Mouse (Mus musculus): ENCODE measurements around the gene Krtap4-2. TPM values are rescaled to one million over a fixed set of nuclear protein-coding genes. Genes with fewer than 3 reads are reported as not detected.
"Not testable (repeated sequence)": the region's sequence is repeated elsewhere in the genome, so short reads cannot be mapped to it uniquely, and the experiment has no call there.

The Krtap4-2 gene
- total RNA-seq (2014; fragmentation: Nextera tagmentation) (not detected in 2 replicates), total RNA-seq (2017) (not detected in 2 replicates)

DNA sequence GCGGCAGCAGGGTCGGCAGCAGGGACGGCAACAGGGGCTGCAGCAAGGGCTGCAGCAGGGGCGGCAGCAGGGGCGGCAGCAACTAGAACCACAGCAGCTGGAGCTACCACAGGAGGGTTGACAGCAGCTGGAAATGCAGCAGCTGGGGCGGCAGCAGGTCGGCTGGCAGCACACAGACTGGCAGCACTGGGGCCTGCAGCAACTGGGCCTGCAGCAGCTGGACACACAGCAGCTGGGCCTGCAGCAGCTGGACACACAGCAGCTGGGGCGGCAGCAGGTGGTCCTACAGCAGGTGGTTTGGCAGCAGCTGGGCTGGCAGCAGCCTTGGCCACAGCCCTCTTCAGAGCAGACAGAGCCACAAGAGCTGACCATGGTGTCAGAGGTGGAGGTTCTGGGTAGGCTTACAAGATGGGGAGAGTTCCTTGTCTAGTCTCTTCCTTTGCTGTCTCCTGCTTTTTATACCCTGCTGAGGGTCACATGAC lies at the start of gene Krtap4-2:
TSS of gene Krtap4-2 (minus strand) at position 432 of the 482 bp plus-strand sequence.
- ATAC-seq (replicated peaks; ENCODE audit: poor library complexity, severe bottlenecking): no peak

DNA sequence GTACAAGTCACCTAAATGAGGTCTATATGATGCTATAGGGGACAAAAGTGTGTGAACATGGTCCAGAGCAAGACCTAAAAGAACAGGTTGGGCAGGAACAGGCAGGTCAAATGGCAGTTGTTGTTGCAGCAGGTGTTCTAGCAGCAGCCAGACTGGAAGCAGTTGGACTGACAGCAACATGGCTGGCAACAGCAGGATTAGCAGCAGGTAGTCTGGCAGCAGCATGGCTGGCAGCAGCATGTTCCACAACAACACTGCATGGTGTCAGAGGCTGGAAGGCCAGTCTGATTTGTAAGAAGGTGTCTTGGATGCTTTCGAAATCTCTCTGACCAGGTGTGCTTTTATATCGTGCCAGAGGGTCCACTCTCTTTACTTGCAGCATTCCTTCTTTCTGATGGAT lies 48.6 kb upstream of the Krtap4-2 start:
- no peak for ATAC-seq (replicated peaks; ENCODE audit: poor library complexity, severe bottlenecking)

DNA sequence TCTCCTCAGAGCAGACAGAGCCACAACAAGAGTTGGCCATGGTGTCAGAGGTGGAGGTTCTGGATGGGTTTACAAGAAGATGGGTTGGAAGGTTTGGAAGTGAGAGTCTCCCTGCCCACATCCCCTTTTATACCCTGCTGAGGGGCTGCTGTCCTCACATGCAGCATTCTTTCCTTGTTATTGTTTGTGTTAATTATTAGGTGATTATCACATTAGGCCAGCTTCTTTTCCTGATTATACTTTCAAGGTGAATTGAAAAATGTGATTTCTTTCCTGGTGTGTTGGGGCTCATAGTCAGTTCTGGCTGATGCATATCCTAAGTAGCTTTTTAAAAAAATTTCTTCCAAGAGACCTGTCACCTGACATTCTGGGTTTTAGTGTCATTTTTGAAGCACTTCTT lies 31.0 kb upstream of the Krtap4-2 start, which contains the start of gene Krtap4-6:
TSS of gene Krtap4-6 (minus strand) at position 101 of the 400 bp plus-strand sequence.
- no peak for ATAC-seq (replicated peaks; ENCODE audit: poor library complexity, severe bottlenecking)

DNA sequence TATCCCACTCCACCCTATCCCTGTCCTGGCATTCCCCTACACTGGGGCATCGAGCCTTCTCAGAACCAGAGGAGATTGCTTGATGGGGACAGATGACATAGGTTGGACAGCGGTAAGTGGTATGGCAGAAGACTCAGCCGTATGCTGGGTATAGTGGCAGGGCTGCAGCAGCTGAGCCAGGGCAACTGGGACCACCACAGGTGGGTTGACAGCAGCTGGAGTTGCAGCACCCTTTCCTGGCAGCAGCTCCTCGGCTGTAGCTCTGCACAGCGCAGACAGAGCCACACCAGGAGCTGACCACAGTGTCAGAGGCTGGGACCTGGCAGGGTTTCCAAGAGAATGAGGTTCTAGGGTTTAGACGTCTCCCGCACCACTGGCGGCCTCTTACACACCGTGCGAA lies 27.9 kb upstream of the Krtap4-2 start:
- no peak for ATAC-seq (replicated peaks; ENCODE audit: poor library complexity, severe bottlenecking)

DNA sequence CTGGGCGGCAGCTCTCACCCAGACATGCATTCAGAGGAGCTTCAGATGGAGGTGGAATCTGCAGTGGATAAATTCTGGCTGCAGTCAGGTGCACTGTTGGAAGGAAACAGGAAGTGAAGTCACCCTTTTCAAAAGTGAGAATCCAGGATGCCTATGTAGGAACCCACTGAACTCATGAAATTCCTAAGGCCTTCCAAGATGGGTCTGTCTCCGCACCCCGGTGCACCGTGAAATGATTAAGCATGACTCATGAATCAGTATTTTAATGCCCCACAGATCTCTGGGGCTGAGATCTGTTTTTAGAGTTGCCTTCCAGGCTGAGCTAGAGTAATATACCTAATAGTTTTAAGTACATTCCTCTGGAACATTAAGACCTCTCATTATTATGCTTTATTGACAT lies 24.4 kb upstream of the Krtap4-2 start:
- ATAC-seq (replicated peaks; ENCODE audit: poor library complexity, severe bottlenecking): no peak

DNA sequence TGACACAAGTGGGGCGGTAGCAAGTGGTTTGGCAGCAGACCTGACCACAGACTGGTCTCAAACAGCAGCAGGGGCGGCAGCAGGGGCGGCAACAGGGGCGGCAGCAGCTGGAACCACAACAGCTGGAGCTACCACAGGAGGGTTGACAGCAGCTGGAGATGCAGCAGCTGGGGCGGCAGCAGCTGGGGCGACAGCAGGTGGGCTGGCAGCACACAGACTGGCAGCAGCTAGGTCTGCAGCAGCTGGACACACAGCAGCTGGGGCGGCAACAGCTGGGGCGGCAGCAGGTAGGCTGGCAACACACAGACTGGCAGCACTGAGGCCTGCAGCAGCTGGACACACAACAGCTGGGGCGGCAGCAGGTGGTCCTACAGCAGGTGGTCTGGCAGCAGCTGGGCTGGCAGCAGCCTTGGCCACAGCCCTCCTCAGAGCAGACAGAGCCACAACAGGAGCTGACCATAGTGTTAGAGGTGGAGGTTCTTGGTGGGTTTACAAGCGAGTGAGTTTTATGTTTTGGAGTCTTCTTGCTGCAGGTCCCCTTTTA lies 23.7 kb upstream of the Krtap4-2 start, which contains the start of gene Gm11563:
TSS of gene Gm11563 (minus strand) at position 494 of the 544 bp plus-strand sequence.
- ATAC-seq (replicated peaks; ENCODE audit: poor library complexity, severe bottlenecking): not testable (repeated sequence)

DNA sequence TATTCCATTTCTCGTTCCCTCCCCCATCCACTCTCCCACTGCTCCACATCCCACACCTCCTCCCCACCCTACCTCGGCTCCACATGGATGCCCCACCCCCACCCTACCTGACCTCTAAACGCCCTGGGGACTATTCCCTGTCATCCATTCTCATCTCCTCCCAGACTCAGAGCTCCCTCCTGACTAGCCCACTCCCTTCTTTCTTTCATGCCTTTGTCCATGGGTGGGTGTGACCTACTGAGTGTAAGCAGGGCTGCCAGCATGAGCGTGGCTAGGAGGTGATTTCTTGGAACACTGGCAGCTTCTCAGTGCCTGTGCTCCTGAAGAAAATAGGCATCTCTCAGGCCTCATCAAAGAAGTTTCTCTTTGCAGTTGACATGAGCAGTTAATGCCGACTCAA lies 22.2 kb upstream of the Krtap4-2 start:
- ATAC-seq (replicated peaks; ENCODE audit: poor library complexity, severe bottlenecking): no peak

DNA sequence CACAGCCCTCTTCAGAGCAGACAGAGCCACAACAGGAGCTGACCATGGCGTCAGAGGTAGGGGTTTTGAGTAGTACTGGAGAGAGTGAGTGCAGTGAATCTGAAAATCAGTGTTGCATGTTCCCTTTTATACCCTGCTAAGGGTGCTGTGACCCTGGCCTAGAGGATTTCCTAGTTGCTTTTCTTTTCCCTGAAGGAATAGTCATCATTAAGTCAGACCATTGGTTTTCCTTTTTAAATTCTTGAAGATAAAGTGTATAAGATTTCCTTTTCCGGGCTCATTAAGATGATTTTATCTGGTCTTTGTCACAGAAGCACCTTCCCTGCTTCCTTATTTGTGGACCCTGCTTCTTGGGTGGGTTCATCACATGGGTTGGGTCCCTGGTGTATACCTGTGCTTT lies 15.3 kb upstream of the Krtap4-2 start, which contains the start of gene Gm11555:
TSS of gene Gm11555 (minus strand) at position 101 of the 400 bp plus-strand sequence.
- ATAC-seq (replicated peaks; ENCODE audit: poor library complexity, severe bottlenecking): no peak

DNA sequence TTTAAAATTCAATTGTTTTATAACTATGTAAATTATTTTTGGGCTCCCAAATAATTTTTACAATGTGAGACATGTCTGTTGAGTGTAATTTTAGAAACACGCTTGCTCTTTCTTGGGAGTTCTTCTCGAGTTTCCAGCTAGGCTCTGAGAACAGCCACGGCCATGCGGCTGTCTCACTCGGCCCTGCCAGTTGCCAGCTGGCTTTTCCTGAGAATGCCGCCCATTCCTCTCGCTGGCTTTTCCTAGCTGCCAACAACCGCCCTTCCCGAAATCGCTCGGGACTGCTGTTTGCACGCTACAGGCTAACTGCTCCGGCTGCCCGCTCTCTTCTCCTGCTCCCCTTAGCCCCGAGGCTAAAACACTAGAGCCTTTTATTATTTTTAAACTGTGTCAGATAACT lies 11.6 kb upstream of the Krtap4-2 start:
- no peak for ATAC-seq (replicated peaks; ENCODE audit: poor library complexity, severe bottlenecking)

DNA sequence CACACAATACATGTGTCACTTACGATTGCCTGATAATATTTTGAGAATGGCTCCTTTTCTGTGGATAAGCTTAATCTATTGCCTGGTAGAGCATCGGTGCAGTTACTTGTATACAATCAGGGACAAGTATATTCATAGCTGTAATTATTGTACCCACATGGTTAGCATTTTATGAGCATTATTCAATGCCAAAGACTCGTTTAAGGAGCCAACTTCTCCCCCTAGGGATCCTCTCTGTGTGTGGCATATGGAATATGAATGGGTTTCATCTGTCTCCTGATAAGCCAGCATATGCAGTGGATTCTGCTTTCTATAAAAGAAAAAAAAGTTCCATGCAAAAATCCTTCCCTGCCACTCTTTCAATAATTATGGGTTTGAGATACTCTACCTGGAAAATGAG lies 9.5 kb upstream of the Krtap4-2 start:
- no peak for ATAC-seq (replicated peaks; ENCODE audit: poor library complexity, severe bottlenecking)

DNA sequence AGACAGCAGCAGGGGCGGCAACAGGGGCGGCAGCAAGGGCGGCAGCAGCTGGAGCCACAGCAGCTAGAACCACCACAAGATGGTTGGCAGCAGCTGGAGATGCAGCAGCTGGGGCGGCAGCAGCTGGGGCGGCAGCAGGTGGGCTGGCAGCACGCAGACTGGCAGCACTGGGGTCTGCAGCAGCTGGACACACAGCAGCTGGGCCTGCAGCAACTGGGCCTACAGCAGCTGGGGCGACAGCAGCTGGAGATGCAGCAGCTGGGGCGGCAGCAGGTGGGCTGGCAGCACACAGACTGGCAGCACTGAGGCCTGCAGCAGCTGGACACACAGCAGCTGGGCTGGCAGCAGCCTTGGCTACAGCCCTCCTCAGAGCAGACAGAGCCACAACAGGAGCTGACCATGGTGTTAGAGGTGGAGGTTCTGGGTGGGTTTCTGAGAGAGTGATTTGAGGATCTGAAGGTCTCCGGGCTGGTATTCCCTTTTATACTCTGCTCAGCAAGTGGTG lies 8.8 kb upstream of the Krtap4-2 start, which contains the start of gene Krtap4-7:
TSS of gene Krtap4-7 (minus strand) at position 455 of the 505 bp plus-strand sequence.
- ATAC-seq (replicated peaks; ENCODE audit: poor library complexity, severe bottlenecking): not testable (repeated sequence)

DNA sequence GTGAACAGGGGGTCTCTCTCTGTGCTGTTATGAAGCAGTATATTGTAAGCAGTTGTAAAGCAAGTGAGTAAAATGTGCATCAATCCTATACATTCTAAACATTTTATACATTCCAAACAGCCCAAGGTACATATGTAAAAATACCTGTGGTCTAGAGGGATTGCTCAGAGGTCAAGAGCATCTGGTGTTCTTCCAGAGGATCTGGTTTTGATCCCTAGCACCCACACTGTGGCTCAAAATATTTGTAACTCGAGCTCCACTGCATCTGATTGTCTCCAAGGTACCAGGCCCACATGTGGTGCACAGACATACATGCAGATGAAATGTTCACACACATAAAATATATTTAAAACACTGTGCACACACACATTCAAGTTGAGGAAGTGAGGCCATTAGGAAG lies 6.0 kb upstream of the Krtap4-2 start:
- no peak for ATAC-seq (replicated peaks; ENCODE audit: poor library complexity, severe bottlenecking)

DNA sequence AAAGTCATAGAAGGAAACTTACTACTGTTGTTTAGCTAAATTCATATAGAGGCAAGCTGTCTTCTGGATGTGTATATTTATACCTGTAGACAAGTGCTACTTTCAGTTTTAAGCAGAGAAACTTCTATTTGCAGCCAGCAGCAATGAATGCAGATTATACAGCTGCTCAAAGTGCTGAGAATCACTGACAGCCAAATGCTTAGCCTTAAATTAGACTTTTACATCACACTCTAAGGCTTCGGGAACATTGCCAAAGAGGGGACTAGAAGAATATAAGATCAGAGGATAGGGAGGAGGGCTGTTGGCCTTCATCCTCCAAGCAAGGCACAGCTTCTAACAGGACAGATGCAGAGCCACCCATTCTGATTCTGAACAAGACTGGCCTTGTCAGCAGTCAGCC lies 2.2 kb upstream of the Krtap4-2 start:
- no peak for ATAC-seq (replicated peaks; ENCODE audit: poor library complexity, severe bottlenecking)

DNA sequence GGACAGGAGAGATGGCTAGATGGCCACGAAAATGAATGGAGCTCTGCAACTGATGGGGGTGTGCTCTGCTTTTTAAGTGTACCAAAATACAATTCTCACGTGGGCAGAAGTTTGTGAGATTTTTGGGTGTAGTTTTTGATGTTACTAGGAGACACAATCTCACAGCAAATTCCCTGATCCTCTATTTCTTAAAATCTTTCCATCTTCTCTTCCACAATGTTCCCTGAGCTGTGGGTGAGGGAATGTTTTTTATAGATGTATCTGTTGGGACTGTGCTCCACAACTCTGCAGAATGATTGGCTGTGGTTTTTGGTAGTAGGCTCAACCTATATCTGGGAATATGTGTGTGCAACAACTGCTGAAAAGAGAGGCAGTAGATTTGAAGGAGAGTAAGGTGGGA lies 1.6 kb downstream of the Krtap4-2 start:
- no peak for ATAC-seq (replicated peaks; ENCODE audit: poor library complexity, severe bottlenecking)

DNA sequence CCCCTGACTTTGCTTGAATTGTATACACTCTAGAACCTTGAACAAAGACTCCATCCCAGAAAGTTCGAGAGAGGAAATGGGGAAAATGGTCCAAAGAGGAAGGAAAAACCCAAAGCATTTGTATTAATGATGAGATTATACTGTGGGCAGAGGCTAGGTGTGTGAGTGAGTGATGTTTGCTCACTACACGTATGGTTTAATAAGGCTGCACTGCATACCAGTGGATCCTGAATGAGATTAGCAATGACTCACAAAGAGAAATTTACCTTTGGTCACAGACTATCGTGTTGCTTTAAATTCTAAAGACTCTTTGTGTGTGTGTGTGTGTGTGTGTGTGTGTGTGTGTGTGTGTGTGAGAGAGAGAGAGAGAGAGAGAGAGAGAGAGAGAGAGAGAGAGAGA lies 4.0 kb downstream of the Krtap4-2 start:
- ATAC-seq (replicated peaks; ENCODE audit: poor library complexity, severe bottlenecking): no peak

DNA sequence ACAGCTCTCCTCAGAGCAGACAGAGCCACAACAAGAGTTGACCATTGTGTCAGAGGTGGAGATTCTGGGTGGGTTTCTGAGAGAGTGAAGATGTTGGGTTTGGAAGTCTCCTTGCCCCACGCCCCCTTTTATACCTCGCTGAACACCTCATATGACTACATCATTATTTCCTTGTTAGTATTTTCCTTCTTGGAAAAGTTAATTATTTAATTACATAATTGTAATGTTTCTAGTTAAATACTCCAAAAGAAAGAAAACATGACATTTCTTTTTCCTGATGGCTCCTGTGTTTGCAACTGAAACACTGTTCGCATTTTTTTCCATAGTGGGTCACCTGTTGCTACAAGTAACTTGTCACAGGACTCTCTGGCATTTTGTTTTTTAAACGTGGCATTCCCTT lies 6.7 kb downstream of the Krtap4-2 start, which contains the start of gene Krtap4-1:
TSS of gene Krtap4-1 (minus strand) at position 101 of the 400 bp plus-strand sequence.
- no peak for ATAC-seq (replicated peaks; ENCODE audit: poor library complexity, severe bottlenecking)

DNA sequence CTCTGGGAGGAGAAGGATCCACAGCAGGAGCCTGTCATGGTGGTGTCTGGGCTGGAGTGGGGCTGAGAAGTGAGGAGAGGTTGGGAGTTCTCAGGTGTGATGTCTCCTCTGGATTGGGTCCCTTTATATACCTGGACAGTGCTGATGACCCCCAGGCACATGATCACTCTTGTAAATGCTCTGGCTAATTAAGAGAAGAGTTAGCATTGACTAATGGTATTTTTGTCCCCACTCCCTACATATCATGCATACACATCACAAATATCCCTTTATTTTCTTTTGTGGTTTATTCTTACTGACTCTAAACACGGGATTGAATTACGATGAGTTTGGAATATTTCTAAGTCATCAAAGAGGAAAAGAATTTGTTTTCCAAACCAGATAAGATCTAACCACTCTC lies 14.5 kb downstream of the Krtap4-2 start, which contains the start of gene Gm11562:
TSS of gene Gm11562 (minus strand) at position 101 of the 400 bp plus-strand sequence.
- no peak for ATAC-seq (replicated peaks; ENCODE audit: poor library complexity, severe bottlenecking)

DNA sequence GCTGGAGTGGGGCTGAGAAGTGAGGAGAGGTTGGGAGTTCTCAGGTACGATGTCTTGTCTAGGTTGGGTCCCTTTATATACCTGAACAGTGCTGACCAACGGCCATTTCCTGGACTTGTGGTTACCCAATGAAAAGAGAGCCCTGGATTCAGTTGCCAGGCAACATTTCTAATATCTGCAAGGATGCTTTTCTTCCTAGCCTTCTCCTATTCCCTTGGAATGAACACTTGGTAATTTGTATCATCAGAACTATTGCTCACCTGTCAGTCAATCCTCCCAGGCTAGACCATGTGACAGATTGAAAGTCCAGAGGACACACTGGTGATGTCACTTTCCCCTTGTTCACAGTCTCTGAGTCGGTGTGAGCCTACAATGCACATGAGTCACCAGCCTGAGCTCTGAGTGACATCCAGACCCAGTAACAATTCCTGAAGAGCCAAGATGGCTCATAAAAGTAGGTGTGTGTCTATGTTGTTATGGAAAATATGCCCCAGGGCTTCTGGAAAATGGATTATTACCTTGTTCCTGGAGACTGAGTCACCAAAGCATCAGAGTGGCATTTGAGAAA lies 20.0 kb downstream of the Krtap4-2 start, which contains the start of gene Krtap2-4:
TSS of gene Krtap2-4 (minus strand) at position 51 of the 568 bp plus-strand sequence.
- no peak for ATAC-seq (replicated peaks; ENCODE audit: poor library complexity, severe bottlenecking)

DNA sequence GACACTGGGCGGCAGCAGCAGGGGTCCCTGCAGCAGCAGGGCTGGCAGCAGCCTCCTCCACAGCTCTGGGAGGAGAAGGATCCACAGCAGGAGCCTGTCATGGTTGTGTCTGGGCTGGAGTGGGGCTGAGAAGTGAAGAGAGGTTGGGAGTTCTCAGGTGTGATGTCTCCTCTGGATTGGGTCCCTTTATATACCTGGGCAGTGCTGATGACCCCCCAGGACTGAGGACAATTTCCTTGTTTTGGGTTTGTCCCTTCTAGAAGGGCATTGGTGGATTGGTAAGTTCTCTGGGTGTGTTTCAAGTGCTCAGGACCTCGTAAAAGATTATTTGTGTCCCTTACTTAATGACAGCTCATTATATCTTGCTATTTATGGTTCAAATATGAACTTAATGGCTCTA lies 24.8 kb downstream of the Krtap4-2 start, which contains the start of gene Gm11937:
TSS of gene Gm11937 (minus strand) at position 101 of the 400 bp plus-strand sequence.
- not testable (repeated sequence) for ATAC-seq (replicated peaks; ENCODE audit: poor library complexity, severe bottlenecking)

DNA sequence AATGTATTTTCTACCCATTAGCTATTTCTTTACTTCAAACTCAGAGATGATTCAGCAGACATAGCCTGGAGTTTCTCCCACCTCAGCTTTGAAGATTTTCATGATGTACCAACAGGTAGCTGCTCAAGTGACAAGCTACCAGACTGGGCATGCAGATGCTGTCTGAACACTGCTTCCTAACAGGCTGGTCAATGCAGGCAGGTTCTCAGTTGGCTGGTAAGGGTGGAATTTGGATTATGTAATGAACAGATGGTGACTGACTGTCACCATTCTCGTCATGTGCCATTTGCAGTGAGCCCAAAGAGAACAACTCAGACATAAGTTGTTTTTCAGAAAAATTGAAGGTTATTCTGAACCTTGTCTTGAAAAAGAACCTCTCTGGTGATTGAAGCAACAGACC lies 25.8 kb downstream of the Krtap4-2 start:
- ATAC-seq (replicated peaks; ENCODE audit: poor library complexity, severe bottlenecking): no peak

DNA sequence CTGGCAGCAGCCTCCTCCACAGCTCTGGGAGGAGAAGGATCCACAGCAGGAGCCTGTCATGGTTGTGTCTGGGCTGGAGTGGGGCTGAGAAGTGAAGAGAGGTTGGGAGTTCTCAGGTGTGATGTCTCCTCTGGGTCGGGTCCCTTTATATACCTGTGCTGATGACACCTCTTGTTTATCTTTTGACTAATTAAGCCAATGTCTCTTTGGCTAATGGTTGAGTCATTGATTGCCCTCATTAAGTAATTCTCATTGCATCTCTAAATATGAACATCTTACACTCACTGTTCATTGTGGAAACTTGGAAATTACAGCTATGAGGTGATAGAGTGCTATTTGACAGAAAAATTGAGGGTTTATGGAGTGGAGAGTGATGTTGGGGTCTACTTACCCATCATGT lies 31.7 kb downstream of the Krtap4-2 start, which contains the start of gene Gm11938:
TSS of gene Gm11938 (minus strand) at position 101 of the 400 bp plus-strand sequence.
- ATAC-seq (replicated peaks; ENCODE audit: poor library complexity, severe bottlenecking): not testable (repeated sequence)

Measured in granulocyte monocyte progenitor cell, adult 5-6 weeks (primary cell).